Mouse (Mus musculus): ENCODE measurements at regions not wholly inside any gene's neighbourhood (a gene's known extent, or its start where the extent isn't known, plus 50 kb on each side); places are given as distances from the start of the nearest gene placed in this dataset.
"Not testable (repeated sequence)": the region's sequence is repeated elsewhere in the genome, so short reads cannot be mapped to it uniquely, and the experiment has no call there.

- 98% methylated on average over 1 of the region's 1 CpGs for WGBS
- DNase-seq (ENCODE audit: low read depth, low spot score): no peak
Measured at GRCm38 (mm10) chr3:53792541-53792940, 52.3 kb upstream of the Gm10985 start.

DNA sequence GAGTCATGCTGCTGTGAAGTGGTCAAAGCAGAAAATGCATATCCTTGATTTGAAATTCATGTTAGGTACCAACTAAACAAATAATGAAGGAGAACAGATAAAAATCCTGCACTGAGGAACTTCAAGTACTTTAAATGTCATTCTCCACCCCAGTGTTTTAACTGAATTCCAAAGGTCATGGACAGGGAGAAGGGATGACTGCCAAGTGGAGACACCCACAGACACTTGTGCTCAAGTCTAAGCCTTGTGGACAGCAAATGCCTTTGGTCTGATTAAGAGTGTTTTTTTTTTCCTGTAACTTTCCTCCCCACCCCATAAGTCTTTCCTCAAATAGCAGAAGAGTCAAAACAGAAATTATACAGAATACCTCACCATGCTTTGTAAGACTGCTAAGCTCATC is 55.2 kb upstream of the Gm10985 start:
- no peak for DNase-seq (ENCODE audit: low read depth, low spot score)

GRCm38 (mm10) chr3:53785201-53785600 is 59.7 kb upstream of the Gm10985 start:
- WGBS: 45% methylated on average over 3 of the region's 3 CpGs
- DNase-seq (ENCODE audit: low read depth, low spot score): no peak

GRCm38 (mm10) chr3:53776668-53777067 is 68.2 kb upstream of the Gm10985 start:
- WGBS: 73% methylated on average over 5 of the region's 5 CpGs
- no peak for DNase-seq (ENCODE audit: low read depth, low spot score)

GRCm38 (mm10) chr3:53767601-53768000 is 77.3 kb upstream of the Gm10985 start:
- DNase-seq (ENCODE audit: low read depth, low spot score): no peak

DNA sequence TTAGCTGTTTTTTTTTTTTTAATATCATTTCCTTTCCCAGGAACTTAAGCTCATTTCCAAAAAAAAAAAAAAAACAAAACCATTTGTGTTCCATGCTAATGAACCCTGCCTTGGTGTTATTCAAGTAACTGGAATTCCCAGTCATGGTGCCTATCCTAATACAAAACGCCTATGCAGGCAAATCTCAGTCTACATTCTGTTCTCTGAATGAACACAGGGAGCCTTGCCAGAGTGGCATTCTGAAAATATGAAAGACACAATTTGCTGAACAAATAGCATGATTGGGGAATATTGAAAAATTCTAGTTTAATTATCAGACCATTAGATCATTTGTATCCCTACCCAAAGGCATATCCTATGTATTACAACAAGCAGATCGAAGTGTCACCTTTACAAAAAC is 80.9 kb upstream of the Gm10985 start:
- WGBS: 85% methylated on average over 2 of the region's 2 CpGs
- DNase-seq (ENCODE audit: low read depth, low spot score): no peak

DNA sequence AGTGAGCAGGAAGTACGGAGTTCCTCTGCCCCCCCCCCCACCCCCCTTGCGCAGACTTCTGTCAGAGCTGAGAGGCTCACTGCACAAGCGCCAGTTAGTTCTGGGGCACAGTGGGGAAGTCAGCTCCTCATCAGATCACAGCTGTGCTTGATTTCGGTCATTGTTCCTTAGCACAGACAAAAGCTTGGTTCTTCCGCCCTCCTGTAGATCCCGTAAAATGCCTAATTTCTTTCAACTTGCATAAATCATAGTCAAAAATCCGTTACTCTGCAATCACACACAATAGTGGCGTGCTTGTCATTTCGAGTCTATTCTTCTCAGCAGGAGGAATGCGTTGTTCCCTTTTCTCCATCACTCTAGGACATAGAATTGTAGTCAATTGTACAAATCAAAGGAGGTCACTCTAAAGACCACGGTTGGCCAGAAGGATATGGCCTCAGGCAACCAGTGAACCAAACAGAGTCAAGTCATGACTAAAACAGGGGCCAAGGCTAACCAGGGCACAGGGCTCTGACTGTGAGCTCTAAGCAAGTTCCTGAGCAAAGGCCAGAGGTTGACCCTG is 83.3 kb upstream of the Gm10985 start:
- WGBS: 79% methylated on average over 11 of the region's 11 CpGs
- DNase-seq (ENCODE audit: low read depth, low spot score): no peak

DNA sequence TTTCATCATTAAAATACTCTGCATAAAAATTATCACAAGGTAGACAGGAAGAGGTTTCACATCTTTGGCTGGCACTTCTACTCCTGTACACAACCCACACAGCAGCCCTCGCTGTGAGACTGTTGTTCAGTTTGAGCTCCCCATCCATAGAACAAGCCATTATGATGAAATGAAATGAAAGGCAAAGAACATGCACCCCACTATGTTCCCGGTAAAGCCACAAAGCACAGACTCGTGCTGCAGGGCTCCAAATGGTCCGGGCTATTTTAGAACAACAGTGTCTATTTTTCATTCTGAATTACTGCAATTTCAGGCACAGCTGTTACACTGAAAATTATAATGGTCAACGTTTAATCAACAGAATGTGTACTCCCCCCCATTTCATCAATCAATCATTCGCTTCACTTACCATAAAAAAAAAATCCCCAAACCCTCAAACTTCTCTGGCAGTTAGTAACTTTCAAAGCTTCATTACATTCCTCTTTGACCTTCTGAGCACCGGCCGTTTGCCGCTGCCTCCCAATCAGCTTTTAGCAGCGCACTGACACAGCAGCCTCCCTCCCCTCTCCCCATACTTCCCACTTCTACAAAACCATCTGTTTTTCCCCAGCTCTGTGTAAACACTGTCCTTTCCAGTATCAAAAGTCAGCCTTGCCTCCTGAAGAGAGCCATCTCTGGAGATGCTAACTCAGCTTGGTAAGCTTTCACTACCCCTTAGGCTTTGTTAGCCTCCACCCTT is 88.6 kb upstream of the Gm10985 start:
- no peak for DNase-seq (ENCODE audit: low read depth, low spot score)
- 43% methylated on average over 10 of the region's 10 CpGs for WGBS

GRCm38 (mm10) chr3:53737161-53737560 is 80.0 kb upstream of the Frem2 start:
- WGBS: 36% methylated on average over 4 of the region's 4 CpGs
- DNase-seq (ENCODE audit: low read depth, low spot score): no peak

DNA sequence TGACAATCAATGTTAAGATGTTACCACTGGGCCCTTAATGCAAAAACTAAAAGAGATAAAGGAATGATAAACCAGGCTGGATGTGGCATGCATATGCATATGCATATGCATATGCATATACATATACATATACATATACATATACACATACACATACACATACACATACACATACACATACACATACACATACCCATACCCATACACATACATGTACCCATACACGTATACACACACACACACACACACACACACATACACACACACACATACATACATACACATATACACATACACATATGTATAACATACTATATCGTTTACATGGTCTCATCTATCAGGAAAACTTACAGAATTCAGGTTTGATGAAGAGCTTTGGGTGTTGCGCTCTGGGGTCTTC is 78.5 kb upstream of the Frem2 start:
- 88% methylated on average over 3 of the region's 3 CpGs for WGBS
- DNase-seq (ENCODE audit: low read depth, low spot score): not testable (repeated sequence)

- no peak for DNase-seq (ENCODE audit: low read depth, low spot score)
- WGBS: 36% methylated on average over 5 of the region's 5 CpGs
Measured at GRCm38 (mm10) chr3:53735147-53735546, 78.0 kb upstream of the Frem2 start.

GRCm38 (mm10) chr3:53730440-53730839 is 73.3 kb upstream of the Frem2 start:
- no peak for DNase-seq (ENCODE audit: low read depth, low spot score)
- 26% methylated on average over 7 of the region's 7 CpGs for WGBS

- 13% methylated on average over 5 of the region's 5 CpGs for WGBS
- peak; percentile 8 for DNase-seq (ENCODE audit: low read depth, low spot score)
Measured at GRCm38 (mm10) chr3:53729810-53730209, 72.7 kb upstream of the Frem2 start.

DNA sequence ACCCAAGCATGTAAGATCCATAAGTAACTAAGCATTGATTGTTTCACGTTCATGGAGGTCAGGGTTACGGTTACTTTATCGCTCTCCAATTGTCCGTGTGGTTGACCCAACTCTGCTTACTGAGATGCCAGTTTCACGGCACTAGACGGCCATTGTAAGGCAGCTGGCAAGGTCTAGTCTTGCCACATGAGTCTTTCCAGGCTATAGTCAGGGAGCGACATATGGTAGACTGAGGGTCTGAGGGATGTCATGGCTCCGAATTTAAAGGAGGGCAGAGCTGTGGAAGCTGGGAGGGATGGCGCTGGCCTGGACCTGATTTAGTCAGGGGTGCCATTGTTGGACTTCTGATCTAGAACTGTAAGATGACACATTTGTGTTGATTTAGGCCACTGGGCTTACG is 72.0 kb upstream of the Frem2 start:
- no peak for DNase-seq (ENCODE audit: low read depth, low spot score)
- 95% methylated on average over 10 of the region's 10 CpGs for WGBS

DNA sequence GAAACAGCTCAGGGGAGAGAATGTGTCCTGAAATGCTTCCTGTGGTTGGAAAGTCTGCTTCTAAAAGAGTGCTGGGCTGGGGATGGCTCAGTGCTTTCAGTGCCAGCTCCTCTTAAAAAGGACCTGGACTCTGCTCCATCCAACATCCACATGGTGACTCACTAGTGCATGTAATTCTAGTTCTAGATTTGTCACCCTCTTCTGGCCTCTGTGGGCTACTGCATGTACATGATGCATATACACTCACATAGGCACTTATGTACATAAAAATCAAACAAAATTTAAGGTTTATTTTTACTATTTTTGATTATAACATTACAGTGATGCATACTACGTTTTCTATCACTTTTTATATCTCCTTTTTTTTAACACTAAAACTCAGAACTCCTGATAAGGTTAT is 70.6 kb upstream of the Frem2 start:
- 73% methylated on average over 1 of the region's 1 CpGs for WGBS
- DNase-seq (ENCODE audit: low read depth, low spot score): no peak

DNA sequence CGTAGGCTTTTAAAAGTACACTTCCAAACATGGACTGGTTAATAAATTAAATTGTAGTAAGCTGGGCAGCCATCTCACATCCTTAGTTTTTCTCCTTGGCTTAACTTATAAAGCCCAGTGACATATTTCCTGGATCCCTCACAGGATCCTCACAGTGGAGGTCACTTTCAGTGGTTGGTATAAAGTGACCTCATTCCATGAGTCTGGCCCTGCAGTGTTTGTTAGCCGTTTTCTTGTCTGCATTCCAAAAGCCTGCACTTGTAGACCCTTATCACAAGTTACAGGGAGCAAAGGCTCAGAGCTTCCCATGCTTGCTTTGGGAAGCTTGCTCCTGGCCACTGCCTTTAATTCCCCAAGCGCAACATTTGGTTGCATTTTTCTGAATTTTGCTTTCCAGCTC is 49.9 kb upstream of the Frem2 start:
- 75% methylated on average over 3 of the region's 3 CpGs for WGBS

More for the DNA sequence above, 49.9 kb upstream of the Frem2 start:
- no peak for DNase-seq (ENCODE audit: low read depth, low spot score)

Data from large intestine, adult 2 months (tissue).